8 mouse cellular contexts compared by ENCODE assay signal in the genomic region with DNA sequence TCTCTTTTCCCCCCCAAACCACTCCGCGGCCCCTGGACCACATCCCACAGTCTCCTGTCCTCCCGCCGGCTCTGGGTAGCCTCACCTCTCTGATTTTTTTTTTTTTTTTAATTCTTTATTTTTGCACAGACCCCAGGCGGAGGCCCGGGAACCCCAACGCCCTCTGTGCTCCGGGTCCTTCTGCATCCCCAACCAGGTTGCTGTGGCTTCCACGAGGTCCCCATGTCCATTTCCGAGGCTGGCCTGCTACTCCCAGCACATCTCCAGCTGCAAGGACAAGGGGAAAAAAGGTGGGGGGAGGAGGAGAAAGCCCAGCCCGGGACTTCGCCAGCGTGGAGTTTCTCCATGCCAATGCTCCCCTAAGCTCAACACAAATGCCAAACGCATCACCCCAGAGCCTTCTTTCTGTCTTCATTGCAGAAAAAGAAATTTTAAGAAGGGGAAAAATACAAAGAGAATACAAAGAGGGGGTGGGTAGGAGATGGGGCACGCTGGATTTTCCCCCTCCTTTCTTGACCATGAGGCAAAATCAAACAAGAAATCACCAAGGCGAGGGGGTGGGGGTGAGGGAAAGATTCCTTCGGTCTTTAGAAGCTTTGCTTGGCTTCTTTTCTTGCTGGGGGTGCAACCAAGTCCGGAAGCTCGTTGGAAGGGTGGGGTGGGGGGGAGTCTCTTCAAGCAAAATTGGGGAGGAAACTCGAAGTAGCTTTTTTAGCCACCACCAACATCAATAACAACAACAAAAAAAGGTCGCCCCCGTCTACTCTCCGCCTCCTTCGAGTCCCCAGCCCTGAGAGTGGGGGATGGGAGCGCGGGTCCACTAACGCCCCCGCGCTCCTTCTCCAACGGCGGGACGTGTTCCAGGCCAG. TPM values are rescaled to one million over a fixed set of nuclear protein-coding genes. Genes with fewer than 3 reads are reported as not detected.
A peak's percentile ranks its signal among the peaks of the same experiment; 100 is the strongest.
DNase-seq lines count a peak whose midpoint lies in the region; ATAC-seq lines count a peak whose summit lies in the region.

No protein-coding gene starts in this region.

- peaks cover 5% of the 10 kb centered on the region; the same call in 1 of the 2 replicates for H3K36me3 ChIP-seq in embryonic facial prominence, embryonic 14.5 days (ENCODE audit: control insufficient read depth, insufficient read depth, low read length)
- no peaks in the 10 kb centered on the region for H3K36me3 ChIP-seq in heart, embryonic 15.5 days
- no peaks in the 10 kb centered on the region for H3K36me3 ChIP-seq in liver, embryonic 15.5 days (replicated peaks)
- H3K36me3 ChIP-seq in neural tube, embryonic 15.5 days, result no peaks in the 10 kb centered on the region

- ATAC-seq in embryonic facial prominence, embryonic 14.5 days (ENCODE audit: low read depth), result no peak
- ATAC-seq in heart, embryonic 15.5 days (replicated peaks; ENCODE audit: insufficient number of reproducible peaks, insufficient read depth, low FRiP score, low read depth), result no peak
- no peak for ATAC-seq in liver, embryonic 15.5 days (ENCODE audit: insufficient read depth)
- ATAC-seq in neural tube, embryonic 15.5 days (ENCODE audit: low FRiP score), result no peak

- peak overlapping the region; percentile 100 for H3K27ac ChIP-seq in embryonic facial prominence, embryonic 14.5 days (replicated peaks; ENCODE audit: low read depth, low read length)
- H3K27ac ChIP-seq in heart, embryonic 15.5 days, result peak overlapping the region; percentile 100
- no peak overlapping the region for H3K27ac ChIP-seq in liver, embryonic 15.5 days (replicated peaks)
- H3K27ac ChIP-seq in neural tube, embryonic 15.5 days (replicated peaks), result peak overlapping the region; percentile 98

- under 1% methylated on average over 32 of the region's 32 CpGs for WGBS in embryonic facial prominence, embryonic 14.5 days
- WGBS in heart, embryonic 15.5 days, result under 1% methylated on average over 32 of the region's 32 CpGs
- under 1% methylated on average over 32 of the region's 32 CpGs for WGBS in liver, embryonic 15.5 days (ENCODE audit: insufficient replicate concordance)
- 0% methylated on average over 32 of the region's 32 CpGs for WGBS in neural tube, embryonic 15.5 days

- peak overlapping the region; percentile 68 for H3K4me2 ChIP-seq in embryonic facial prominence, embryonic 14.5 days (ENCODE audit: low read depth, low read length)
- H3K4me2 ChIP-seq in heart, embryonic 15.5 days, result peak overlapping the region; percentile 65
- H3K4me2 ChIP-seq in liver, embryonic 15.5 days, result peak overlapping the region; percentile 79
- peak overlapping the region; percentile 60 for H3K4me2 ChIP-seq in neural tube, embryonic 15.5 days

- H3K9ac ChIP-seq in embryonic facial prominence, embryonic 14.5 days (ENCODE audit: low read depth, low read length), result peak overlapping the region; percentile 100
- H3K9ac ChIP-seq in heart, embryonic 15.5 days, result peak overlapping the region; percentile 98
- H3K9ac ChIP-seq in liver, embryonic 15.5 days, result no peak overlapping the region; the same call in 1 of the 2 replicates
- H3K9ac ChIP-seq in neural tube, embryonic 15.5 days (replicated peaks), result peak overlapping the region; percentile 99

- peak; percentile 42 for DNase-seq in urinary bladder, adult 2 months (ENCODE audit: low spot score)
- DNase-seq in urinary bladder, postnatal 10 days (ENCODE audit: low spot score), result no peak
- peak; percentile 81 for DNase-seq in embryonic facial prominence, embryonic 14.5 days (ENCODE audit: low spot score)
- DNase-seq in kidney, postnatal 10 days, result peak; percentile 86
- peak; percentile 58 for DNase-seq in urinary bladder, postnatal 14 days (ENCODE audit: low spot score)

- H3K27me3 ChIP-seq in embryonic facial prominence, embryonic 14.5 days (replicated peaks; ENCODE audit: control insufficient read depth, insufficient read depth, low read length), result no peaks in the 10 kb centered on the region
- H3K27me3 ChIP-seq in heart, embryonic 15.5 days, result no peaks in the 10 kb centered on the region
- peaks cover 59% of the 10 kb centered on the region for H3K27me3 ChIP-seq in liver, embryonic 15.5 days
- no peaks in the 10 kb centered on the region for H3K27me3 ChIP-seq in neural tube, embryonic 15.5 days (replicated peaks)

- H3K9me3 ChIP-seq in embryonic facial prominence, embryonic 14.5 days (ENCODE audit: control insufficient read depth, low read length), result no peaks in the 10 kb centered on the region
- H3K9me3 ChIP-seq in heart, embryonic 15.5 days (replicated peaks), result no peaks in the 10 kb centered on the region
- H3K9me3 ChIP-seq in liver, embryonic 15.5 days (replicated peaks), result no peaks in the 10 kb centered on the region
- no peaks in the 10 kb centered on the region for H3K9me3 ChIP-seq in neural tube, embryonic 15.5 days (replicated peaks)

- peak overlapping the region; percentile 99 for H3K4me3 ChIP-seq in embryonic facial prominence, embryonic 14.5 days (ENCODE audit: low read depth, low read length)
- peak overlapping the region; percentile 86 for H3K4me3 ChIP-seq in heart, embryonic 15.5 days
- H3K4me3 ChIP-seq in liver, embryonic 15.5 days (replicated peaks), result peak overlapping the region; percentile 58
- peak overlapping the region; percentile 95 for H3K4me3 ChIP-seq in neural tube, embryonic 15.5 days (replicated peaks)

- H3K4me1 ChIP-seq in embryonic facial prominence, embryonic 14.5 days (ENCODE audit: control insufficient read depth, insufficient read depth, low read length), result peaks cover 9% of the 10 kb centered on the region
- peaks cover 28% of the 10 kb centered on the region for H3K4me1 ChIP-seq in heart, embryonic 15.5 days (replicated peaks)
- peaks cover 27% of the 10 kb centered on the region for H3K4me1 ChIP-seq in liver, embryonic 15.5 days (replicated peaks)
- H3K4me1 ChIP-seq in neural tube, embryonic 15.5 days, result peaks cover 31% of the 10 kb centered on the region

RNA-seq across cellular contexts. Expression of a gene that starts 2.7 kb away (rescaled TPM):
- 19.1 and 19.8 TPM in 2 replicates for polyA plus RNA-seq in urinary bladder, adult 2 months (2012; rRNA removed)
- polyA plus RNA-seq in embryonic facial prominence, embryonic 14.5 days (2014; fragmentation: Nextera tagmentation; extraction: Ambion mirVana), result 62.7 and 67.5 TPM in 2 replicates
- 47.4 and 48.9 TPM in 2 replicates for polyA plus RNA-seq in heart, embryonic 15.5 days (2015; fragmentation: Nextera tagmentation; extraction: Ambion mirVana)
- polyA plus RNA-seq in liver, embryonic 15.5 days (2015; fragmentation: Nextera tagmentation; extraction: Ambion mirVana), result 1.9 and 2.0 TPM in 2 replicates
- polyA plus RNA-seq in neural tube, embryonic 15.5 days (2015; fragmentation: Nextera tagmentation; extraction: Ambion mirVana), result 90.4 and 108 TPM in 2 replicates
